Mouse (Mus musculus) heart, postnatal 0 days (tissue): Measurements from ENCODE around the gene Mok. TPM values are rescaled to one million over a fixed set of nuclear protein-coding genes. Genes with fewer than 3 reads are reported as not detected.

ENCODE experiments used
- ATAC-seq: fragments of 200-750 bp; cut with Nextera tagmentation; 2 replicates; pipeline ENCODE4 v1.8.0; 2017; ENCODE audit warnings: low read depth, moderate number of reproducible peaks, moderate library complexity; ENCODE audit not compliant: insufficient read depth
- DNase-seq: peaks from one replicate; pipeline ENCODE4 v3.0.0-alpha.2; 2016; ENCODE audit warnings: low spot score
- H3K27ac ChIP-seq: fragments of 300-500 bp; sonication (generic); 2 replicates; pipeline ENCODE4 v1.5.1; 2014; ENCODE audit warnings: low read depth, mild to moderate bottlenecking
- H3K27me3 ChIP-seq: fragments of 300-500 bp; sonication (generic); 2 replicates; pipeline ENCODE4 v1.6.1; 2014; ENCODE audit warnings: low read length, mixed read lengths; ENCODE audit not compliant: control insufficient read depth, insufficient read depth
- H3K36me3 ChIP-seq: fragments of 300-500 bp; sonication (generic); replicated peaks from 2 replicates; pipeline ENCODE4 v1.6.1; 2014; ENCODE audit warnings: low read length, mixed read lengths; ENCODE audit not compliant: control insufficient read depth, insufficient read depth
- H3K4me1 ChIP-seq: fragments of 300-500 bp; sonication (generic); 2 replicates; pipeline ENCODE4 v1.6.1; 2014; ENCODE audit warnings: antibody characterized with exemption; ENCODE audit not compliant: control insufficient read depth, insufficient read depth
- H3K4me2 ChIP-seq: fragments of 300-500 bp; sonication (generic); 2 replicates; pipeline ENCODE4 v1.6.1; 2014; ENCODE audit warnings: low read depth, mild to moderate bottlenecking, low read length, moderate library complexity
- H3K4me3 ChIP-seq: fragments of 300-500 bp; sonication (generic); 2 replicates; pipeline ENCODE4 v1.5.1; 2014; ENCODE audit warnings: low read depth, low read length
- H3K9ac ChIP-seq: fragments of 300-500 bp; sonication (generic); replicated peaks from 2 replicates; pipeline ENCODE4 v1.6.1; 2014; ENCODE audit warnings: low read depth, low read length, mixed read lengths
- H3K9me3 ChIP-seq: fragments of 300-500 bp; sonication (generic); replicated peaks from 2 replicates; pipeline ENCODE4 v1.6.1; 2016; ENCODE audit warnings: low read length; ENCODE audit not compliant: control insufficient read depth
- CTCF ChIP-seq: IDR thresholded peaks from 2 replicates; pipeline ENCODE4 v1.5.1; 2016; ENCODE audit warnings: antibody characterized with exemption, control low read depth, low read depth
- EP300 ChIP-seq: IDR thresholded peaks from 2 replicates; pipeline ENCODE4 v1.6.1; 2016; ENCODE audit warnings: antibody characterized with exemption, low read depth
- WGBS: fragments of 180-500 bp; shearing (Covaris S2); extraction: QIAGEN DNeasy Blood & Tissue Kit; methylation state at CpG from one replicate; pipeline ENCODE4 v1.1.7; 2014; 5-methylcytosine and 5-hydroxymethylcytosine counted together
- polyA plus RNA-seq: library from polyadenylated mRNA; unstranded; fragments of >200 nt; fragmentation: Nextera tagmentation; extraction: Ambion mirVana; gene quantifications from 2 replicates; pipeline ENCODE4 v1.2.1, GENCODE M21; 2015
- total RNA-seq: library from RNA; depleted of rRNA; stranded (reverse); fragments of >200 nt; gene quantifications from 2 replicates; pipeline ENCODE4 v1.2.3, GENCODE M21; 2014; ENCODE audit warnings: low replicate concordance

Mok gene
- total and polyA plus RNA-seq, 2 experiments from 2014 or later = 2.2 to 7.4 TPM

- Histone ChIP-seq H3K4me3 (no peak overlapping the region), H3K36me3 (peaks cover 16% of the 10 kb centered on the region; the same call in 1 of the 2 replicates), H3K9me3 (no peaks in the 10 kb centered on the region), H3K4me1 (peaks cover 17% of the 10 kb centered on the region; the same call in 1 of the 2 replicates), H3K4me2 (no peak overlapping the region), H3K9ac (no peak overlapping the region), H3K27ac (no peak overlapping the region), H3K27me3 (no peaks in the 10 kb centered on the region)
- no peak for TF ChIP-seq CTCF
- no peak for TF ChIP-seq EP300
- 81% methylated on average over 6 of the region's 6 CpGs for WGBS
- ATAC-seq (no peak), DNase-seq (no peak)
Measured at GRCm38 (mm10) chr12:110796748-110797147, 44.0 kb downstream of the Mok start.

GRCm38 (mm10) chr12:110795035-110795434, 45.7 kb downstream of the Mok start:
- Histone ChIP-seq H3K9me3 (no peaks in the 10 kb centered on the region), H3K27me3 (no peaks in the 10 kb centered on the region), H3K4me1 (peaks cover 17% of the 10 kb centered on the region; the same call in 1 of the 2 replicates), H3K4me2 (no peak overlapping the region), H3K27ac (no peak overlapping the region), H3K9ac (no peak overlapping the region), H3K4me3 (no peak overlapping the region), H3K36me3 (peaks cover 16% of the 10 kb centered on the region; the same call in 1 of the 2 replicates)
- TF ChIP-seq CTCF (no peak), EP300 (no peak)
- no peak for ATAC-seq
- WGBS = 70% methylated on average over 6 of the region's 6 CpGs
- DNase-seq = no peak

GRCm38 (mm10) chr12:110791026-110791425, 49.7 kb downstream of the Mok start:
- TF ChIP-seq CTCF = no peak
- TF ChIP-seq EP300 = no peak
- Histone ChIP-seq H3K4me3 (no peak overlapping the region), H3K9ac (no peak overlapping the region), H3K4me2 (no peak overlapping the region), H3K27me3 (no peaks in the 10 kb centered on the region), H3K27ac (no peak overlapping the region), H3K9me3 (no peaks in the 10 kb centered on the region), H3K36me3 (peaks cover 16% of the 10 kb centered on the region; the same call in 1 of the 2 replicates), H3K4me1 (no peaks in the 10 kb centered on the region)
- 88% methylated on average over 8 of the region's 8 CpGs for WGBS
- ATAC-seq (no peak), DNase-seq (no peak)

- H3K9ac ChIP-seq = no peak overlapping the region
- H3K36me3 ChIP-seq = peaks cover 16% of the 10 kb centered on the region; the same call in 1 of the 2 replicates
- no peaks in the 10 kb centered on the region for H3K9me3 ChIP-seq
- ATAC-seq (no peak), DNase-seq (no peak)
- WGBS = 81% methylated on average over 4 of the region's 4 CpGs
- H3K27me3 ChIP-seq = no peaks in the 10 kb centered on the region
- H3K27ac ChIP-seq = no peak overlapping the region
- no peak overlapping the region for H3K4me3 ChIP-seq
- TF ChIP-seq CTCF (no peak), EP300 (no peak)
- H3K4me1 ChIP-seq = no peaks in the 10 kb centered on the region
- no peak overlapping the region for H3K4me2 ChIP-seq
Measured at GRCm38 (mm10) chr12:110790580-110790979, 50.2 kb downstream of the Mok start.

GRCm38 (mm10) chr12:110786243-110786642, 54.5 kb downstream of the Mok start:
- no peak overlapping the region for H3K4me3 ChIP-seq
- H3K27me3 ChIP-seq = no peaks in the 10 kb centered on the region
- ATAC-seq (no peak), DNase-seq (no peak)
- no peak overlapping the region for H3K27ac ChIP-seq
- H3K9ac ChIP-seq = no peak overlapping the region
- H3K4me1 ChIP-seq = peaks cover 4% of the 10 kb centered on the region; the same call in 1 of the 2 replicates
- no peaks in the 10 kb centered on the region for H3K9me3 ChIP-seq
- TF ChIP-seq EP300 (no peak), CTCF (no peak)
- no peak overlapping the region for H3K4me2 ChIP-seq
- H3K36me3 ChIP-seq = peaks cover 11% of the 10 kb centered on the region
- WGBS = 79% methylated on average over 4 of the region's 4 CpGs

- no peak overlapping the region for H3K4me3 ChIP-seq
- H3K27me3 ChIP-seq = no peaks in the 10 kb centered on the region
- no peak for ATAC-seq
- no peaks in the 10 kb centered on the region for H3K9me3 ChIP-seq
- peaks cover 26% of the 10 kb centered on the region for H3K36me3 ChIP-seq
- H3K4me1 ChIP-seq = peaks cover 4% of the 10 kb centered on the region; the same call in 1 of the 2 replicates
- no peak for TF ChIP-seq CTCF
- no peak for TF ChIP-seq EP300
- H3K27ac ChIP-seq = 0 out of 2 replicates have a peak overlapping the region, but pooled peaks have one; percentile 25
- 86% methylated on average over 2 of the region's 2 CpGs for WGBS
- no peak for DNase-seq
- no peak overlapping the region for H3K9ac ChIP-seq
- no peak overlapping the region for H3K4me2 ChIP-seq
Measured at GRCm38 (mm10) chr12:110784211-110784610, 56.5 kb downstream of the Mok start.
